Mouse (Mus musculus) MN1 (cell line): Measurements from ENCODE around the gene Tpd52l2.
A peak's percentile ranks its signal among the peaks of the same experiment; 100 is the strongest.

Experiments used
- DNase-seq: peaks from one replicate; pipeline ENCODE4 v3.0.0-alpha.2; 2016; ENCODE audit warnings: low spot score

The Tpd52l2 gene

DNA sequence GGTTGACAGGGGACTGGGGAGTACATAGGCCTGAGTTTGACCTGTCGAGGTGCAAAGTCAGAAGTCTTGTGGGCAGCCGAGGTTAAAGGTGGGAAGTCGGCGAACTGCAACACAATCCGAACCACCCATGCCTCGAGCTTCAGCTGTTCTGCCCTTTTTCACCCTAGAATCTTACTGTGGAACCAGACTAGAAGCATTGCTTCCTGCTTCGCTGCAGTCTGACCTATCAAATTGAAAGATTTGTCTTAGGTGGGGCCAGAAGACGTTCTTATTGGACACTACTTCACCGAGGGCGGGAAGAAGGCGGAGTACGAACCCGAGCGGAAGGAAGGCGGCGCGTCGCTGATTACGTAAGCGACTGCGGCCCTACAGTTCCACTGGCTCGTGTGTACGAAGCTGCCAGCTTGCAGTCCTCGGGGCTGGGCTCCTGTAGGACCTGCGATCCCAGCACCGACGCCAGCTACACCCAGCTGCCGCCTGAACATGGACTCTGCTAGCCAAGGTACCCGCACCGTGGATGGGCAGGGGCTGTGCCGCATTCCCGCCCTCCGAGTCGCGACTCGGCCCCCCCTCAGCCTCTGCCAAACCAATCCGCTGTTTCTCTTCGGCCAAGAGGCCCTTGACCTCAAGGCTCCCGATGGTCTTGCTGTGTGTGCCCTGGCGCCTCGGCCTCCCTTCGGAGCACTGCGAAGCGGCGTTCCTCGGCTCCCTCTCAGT lies at the start of gene Tpd52l2:
TSS of gene Tpd52l2 (plus strand) at position 312 of the 717 bp plus-strand sequence.
- DNase-seq = peak; percentile 98

DNA sequence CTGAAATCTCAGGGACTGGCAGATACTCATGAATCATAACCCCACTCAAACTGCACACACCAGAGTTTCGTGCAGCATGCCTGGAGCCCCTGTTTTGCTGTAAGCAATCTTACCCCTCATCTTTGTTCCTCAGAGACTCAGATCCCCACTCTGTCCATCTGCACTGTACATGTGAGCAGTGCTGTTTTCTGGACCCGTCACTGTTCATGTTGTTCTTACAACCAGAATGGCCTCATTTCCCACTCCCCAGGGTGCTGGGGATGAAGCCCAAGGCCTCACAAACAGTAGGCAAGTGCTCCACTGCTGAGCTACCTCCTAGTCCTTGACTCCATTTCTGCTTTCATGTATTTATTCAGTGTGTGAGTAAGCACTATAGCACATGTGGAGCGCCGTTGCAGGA lies 44.8 kb upstream of the Tpd52l2 start:
- no peak for DNase-seq

- no peak for DNase-seq
These were observed 43.7 kb upstream of the Tpd52l2 start for GRCm38 (mm10) chr2:181453274-181453673.

- DNase-seq = peak; percentile 49
These were observed 41.0 kb upstream of the Tpd52l2 start for GRCm38 (mm10) chr2:181455899-181456298.

- no peak for DNase-seq
These were observed 39.1 kb upstream of the Tpd52l2 start for GRCm38 (mm10) chr2:181457831-181458230.

DNA sequence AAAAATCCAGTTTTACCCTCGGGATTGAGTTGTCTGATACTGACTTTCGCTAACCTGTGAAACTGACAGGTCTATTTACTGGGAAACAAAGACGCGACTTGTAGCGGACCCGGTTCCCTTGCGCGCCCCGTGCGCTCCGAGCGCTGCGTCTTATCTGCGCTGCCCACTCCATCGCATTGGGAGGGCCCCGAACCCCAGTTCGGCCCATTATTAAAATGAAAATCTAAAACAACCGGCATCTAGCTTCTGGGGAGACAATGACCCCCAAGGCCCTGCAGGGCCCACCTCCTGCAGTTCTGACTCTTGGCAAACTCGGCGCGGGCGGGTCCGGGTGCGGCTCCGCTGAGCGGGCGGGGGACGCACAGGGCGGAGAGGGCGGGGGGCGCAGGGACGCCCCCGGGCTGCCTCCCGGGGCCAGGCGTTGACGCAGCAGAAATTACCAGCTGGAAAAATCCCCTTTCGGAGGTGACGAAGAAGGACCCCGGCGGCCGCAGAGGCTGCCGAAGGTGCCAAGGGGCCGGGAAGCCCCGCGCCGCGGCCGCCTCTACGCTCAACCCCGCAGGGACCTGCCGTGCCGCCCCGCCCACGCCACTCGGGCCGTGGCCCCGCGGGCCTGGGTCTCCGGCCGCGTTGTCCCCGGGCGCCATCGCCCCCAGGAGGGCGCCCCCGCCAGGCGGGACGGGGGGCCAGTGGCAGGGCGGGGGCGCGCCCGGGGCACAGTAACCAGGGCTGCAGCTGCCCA lies 38.4 kb upstream of the Tpd52l2 start:
- DNase-seq = peak; percentile 67

GRCm38 (mm10) chr2:181459153-181459672 lies 37.7 kb upstream of the Tpd52l2 start, which contains the start of gene Zbtb46:
TSS of gene Zbtb46 (minus strand) at chr2:181459426.
- peak; percentile 91 for DNase-seq

- peak; percentile 88 for DNase-seq
These were observed 37.0 kb upstream of the Tpd52l2 start for GRCm38 (mm10) chr2:181459673-181460621.

DNA sequence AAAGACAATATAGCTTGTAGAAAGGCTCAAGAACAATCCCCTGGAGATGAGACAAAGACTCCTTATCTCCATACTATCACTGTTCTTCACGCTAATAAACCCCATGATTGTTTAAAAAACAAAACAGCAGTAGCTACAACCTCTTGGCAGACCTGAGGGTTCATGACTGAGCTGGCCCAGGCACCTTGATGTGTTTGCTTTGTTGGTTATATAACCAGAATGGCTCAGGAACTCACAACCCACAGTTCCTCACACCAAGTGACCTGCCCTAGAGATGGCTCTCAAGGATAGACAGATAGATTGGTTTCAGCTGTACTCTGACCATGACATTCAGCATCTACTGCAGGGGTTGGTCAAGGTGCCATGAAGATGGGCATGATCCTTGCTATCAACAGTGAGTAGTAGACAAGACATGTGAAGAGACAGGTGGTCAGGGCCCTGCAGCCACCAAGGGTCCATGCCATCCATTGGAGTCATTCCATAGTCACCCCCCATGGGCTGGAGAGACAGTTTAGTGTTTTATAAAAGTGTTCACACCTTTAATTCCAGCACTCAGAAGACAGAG lies 35.3 kb upstream of the Tpd52l2 start:
- DNase-seq = no peak

DNA sequence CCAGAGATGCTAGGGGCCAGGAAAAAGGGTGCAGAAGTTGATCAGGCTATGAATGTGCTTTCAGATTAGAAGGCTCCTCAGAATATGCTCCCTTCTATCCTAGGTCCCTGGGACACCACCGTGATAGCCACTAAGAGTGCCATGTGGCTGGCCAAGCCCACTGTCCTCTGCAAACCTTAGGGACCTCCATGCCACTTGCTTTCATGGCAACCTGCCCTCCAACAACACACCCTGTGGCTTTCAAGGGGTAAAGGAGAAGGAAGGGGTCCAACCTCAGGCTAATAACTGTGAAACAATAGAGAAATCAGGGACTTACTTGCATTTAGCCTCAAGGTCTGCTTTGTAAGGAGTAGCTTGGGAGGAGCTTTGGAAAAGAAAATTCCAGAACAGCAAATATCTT lies 34.3 kb upstream of the Tpd52l2 start:
- DNase-seq = no peak

DNA sequence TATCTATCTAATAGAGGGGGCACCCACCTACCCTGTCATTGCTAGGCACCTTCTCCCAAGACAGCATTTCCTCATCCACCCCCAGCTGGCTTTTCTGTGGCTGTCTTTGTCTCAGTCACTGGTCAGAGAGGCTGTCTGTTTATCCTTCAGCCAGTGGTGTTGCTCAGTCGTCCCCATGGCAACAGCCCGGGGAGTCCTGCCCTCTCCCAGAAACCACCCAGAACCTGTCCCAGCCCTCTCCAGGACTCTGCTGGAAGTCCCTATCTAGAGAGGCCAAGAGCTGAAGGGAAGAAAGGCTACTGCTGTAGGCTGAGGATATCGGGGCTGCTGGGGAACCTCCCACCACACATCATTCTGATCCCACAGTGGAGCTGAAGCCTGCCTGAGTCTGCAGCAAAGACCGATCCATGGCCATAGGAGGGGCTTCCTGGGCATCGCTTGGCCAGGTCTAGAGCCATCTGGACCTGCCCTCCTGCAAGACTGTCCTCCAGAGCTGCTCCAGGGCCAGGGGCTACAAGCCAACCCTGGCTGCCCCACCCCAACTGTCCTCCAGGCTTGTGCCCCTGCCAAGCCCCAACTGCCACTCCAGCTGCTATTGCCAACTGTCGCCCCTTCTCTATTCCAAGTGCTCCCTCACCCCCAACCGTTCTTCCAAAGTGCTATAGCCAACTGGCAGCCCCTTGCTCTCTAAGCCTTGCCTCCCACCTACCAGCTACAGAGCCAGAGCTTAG lies 33.8 kb upstream of the Tpd52l2 start:
- DNase-seq = peak; percentile 90

DNA sequence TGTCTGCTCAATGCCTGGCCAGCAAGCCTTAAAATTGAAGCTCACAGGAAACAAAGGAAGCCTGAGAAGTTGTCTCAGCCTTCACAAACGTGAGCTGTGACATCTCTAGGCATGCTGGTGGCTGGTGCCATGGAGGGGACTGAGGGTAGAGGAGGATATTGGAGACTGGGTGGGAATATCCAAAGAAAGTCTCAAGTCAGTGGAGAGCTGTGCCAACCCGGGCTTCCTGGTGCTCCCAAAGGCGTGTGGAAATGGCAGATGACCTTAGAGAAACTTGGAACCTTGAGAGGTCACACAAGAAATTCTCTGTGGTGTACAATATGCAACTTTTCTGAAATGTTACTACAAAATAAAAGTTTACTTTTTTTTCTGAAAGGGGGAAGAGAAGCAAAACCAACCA lies 31.5 kb upstream of the Tpd52l2 start:
- no peak for DNase-seq

DNA sequence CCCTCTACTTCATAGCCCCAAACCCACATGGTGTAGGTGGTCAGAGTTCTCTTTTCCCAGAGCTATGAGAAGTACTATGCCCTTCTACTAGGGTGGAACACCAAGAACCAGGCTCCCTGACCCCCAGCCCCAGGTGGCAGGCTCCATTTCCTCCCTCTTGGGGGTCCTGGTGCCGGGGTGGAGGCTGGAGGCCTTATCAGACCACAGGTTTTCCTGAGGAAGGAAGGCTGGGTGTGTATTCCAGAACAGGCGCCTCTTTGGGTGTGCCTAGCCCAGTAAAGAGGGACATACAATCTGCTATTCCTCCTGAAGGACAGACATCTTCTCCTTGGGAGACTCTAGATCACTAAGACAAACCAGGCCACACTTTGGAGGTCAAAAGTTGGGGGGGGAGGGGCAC lies 26.7 kb upstream of the Tpd52l2 start:
- no peak for DNase-seq

DNA sequence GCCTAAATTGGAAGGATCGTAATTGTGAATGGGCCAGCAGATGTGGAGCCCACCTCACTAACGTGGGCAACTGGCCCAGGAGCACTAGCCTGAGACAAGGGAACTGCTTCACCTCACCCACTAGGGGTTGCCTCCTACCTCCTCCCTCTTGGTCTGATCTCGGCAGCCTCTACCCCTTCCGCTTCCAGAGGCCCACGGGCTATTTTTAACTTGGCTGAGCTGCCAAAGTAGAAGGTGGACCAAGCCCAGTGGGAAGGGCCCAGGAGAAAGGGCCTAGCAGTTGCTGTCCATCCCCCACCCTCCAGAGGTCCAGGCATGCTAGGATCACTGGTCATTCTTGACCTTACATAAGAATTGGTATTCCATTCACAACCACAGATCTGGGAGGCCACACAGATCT lies 25.7 kb upstream of the Tpd52l2 start:
- no peak for DNase-seq

GRCm38 (mm10) chr2:181472256-181472827 lies 24.6 kb upstream of the Tpd52l2 start:
- no peak for DNase-seq

GRCm38 (mm10) chr2:181483120-181483519 lies 13.8 kb upstream of the Tpd52l2 start:
- no peak for DNase-seq

- DNase-seq = peak; percentile 76
These were observed 13.2 kb upstream of the Tpd52l2 start for GRCm38 (mm10) chr2:181483562-181484318.

DNA sequence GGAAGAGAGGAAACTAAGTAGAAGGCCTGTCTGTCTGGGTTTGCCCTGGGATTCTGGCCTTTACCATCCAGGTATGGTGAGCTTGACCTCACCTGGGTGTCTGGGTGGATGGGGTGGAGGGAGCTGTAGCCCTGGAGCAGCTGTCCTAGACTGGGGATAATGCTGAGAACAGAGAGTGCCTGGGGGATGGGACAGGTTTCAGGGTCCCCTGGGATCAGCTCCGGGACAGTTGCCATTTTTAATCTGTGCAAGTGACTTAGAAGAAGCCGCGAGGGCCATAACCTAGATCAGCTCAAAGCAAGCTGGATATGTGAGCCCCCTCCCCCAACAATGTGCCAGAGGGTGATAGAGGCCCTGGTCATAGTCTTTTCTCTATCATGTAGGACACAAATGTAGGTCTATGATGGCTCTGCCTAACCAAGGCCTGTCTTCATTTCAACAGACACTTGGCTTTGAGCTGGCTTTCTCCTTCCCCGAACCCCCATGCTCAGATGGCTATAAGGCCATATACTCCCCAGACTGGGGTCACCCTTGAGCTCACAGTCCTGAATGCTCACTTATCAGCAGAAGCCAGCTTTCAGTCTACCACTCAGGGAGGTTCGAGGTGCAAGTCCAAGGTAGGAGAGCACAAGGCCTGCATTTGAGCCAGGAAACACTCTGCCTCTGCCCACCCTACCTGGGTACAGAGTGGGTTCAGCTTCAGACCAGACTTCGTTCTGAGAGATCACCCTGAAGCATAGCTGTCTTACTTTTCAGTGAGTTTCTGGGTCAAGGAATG lies 12.3 kb upstream of the Tpd52l2 start:
- DNase-seq = no peak

GRCm38 (mm10) chr2:181485741-181486140 lies 11.2 kb upstream of the Tpd52l2 start:
- peak; percentile 60 for DNase-seq
